Mouse (Mus musculus) MEL (cell line): ENCODE data around the gene Stx6.

Experiments
- CTCF ChIP-seq, 3 experiments: IDR thresholded peaks in 2 of 3; conservative IDR thresholded peaks in 1 of 3; 2 replicates each; pipeline ENCODE4 v1.5.1; 2011 to 2012; ENCODE audit warnings: low read length in 3 of 3, low read depth in 2 of 3, mild to moderate bottlenecking in 2 of 3, improper control_type of control experiment in 1 of 3, inconsistent platforms in 1 of 3, mixed read lengths in 1 of 3, moderate library complexity in 1 of 3; ENCODE audit not compliant: control insufficient read depth in 1 of 3, insufficient read depth in 1 of 3, poor library complexity in 1 of 3, severe bottlenecking in 1 of 3
- ELF1 ChIP-seq: IDR thresholded peaks from 2 replicates; pipeline ENCODE4 v1.6.1; 2014; ENCODE audit warnings: low read depth, mild to moderate bottlenecking, inconsistent platforms, low read length, improper control_type of control experiment, moderate library complexity
- HCFC1 ChIP-seq: IDR thresholded peaks from 2 replicates; pipeline ENCODE4 v1.6.1; 2012; ENCODE audit warnings: low read depth, mild to moderate bottlenecking, inconsistent platforms, low read length, improper control_type of control experiment, moderate library complexity

DNA sequence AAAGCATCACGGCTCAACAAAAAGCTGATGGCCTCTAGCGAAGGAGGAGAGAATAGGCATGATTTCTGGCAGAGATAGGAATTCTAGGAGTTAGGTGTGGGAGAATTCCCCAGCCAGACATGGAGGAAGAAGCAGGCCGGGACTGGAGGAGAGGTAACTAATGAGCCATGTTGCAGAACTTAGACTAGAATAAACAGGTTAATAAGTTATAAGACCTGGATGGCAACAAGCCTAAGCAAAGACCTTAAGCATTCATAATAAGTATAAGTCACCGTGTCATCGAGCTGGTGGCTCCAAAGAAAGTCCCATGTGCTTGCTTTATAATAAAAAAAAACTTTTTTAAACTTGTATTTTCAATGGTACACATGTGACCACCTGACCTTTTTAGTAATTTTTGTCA lies 7.7 kb upstream of the Stx6 start:
- TF ChIP-seq CTCF (IDR thresholded peaks at IDR 0.05 in 2 of 3, conservative IDR thresholded peaks at IDR 0.05 in 1 of 3; ENCODE audit: control insufficient read depth in 1 of 3, insufficient read depth in 1 of 3, low read depth in 2 of 3, low read length in 3 of 3, poor library complexity in 1 of 3, severe bottlenecking in 1 of 3), result no peak
- TF ChIP-seq HCFC1, result no peak
- no peak for TF ChIP-seq ELF1
